Mouse (Mus musculus) testis, postnatal 14 days (tissue): ENCODE data around the gene Chrnb2.

ENCODE experiments used
- DNase-seq: peaks from one replicate; pipeline ENCODE4 v3.0.0; 2021; ENCODE audit warnings: low spot score

Gene Chrnb2

DNA sequence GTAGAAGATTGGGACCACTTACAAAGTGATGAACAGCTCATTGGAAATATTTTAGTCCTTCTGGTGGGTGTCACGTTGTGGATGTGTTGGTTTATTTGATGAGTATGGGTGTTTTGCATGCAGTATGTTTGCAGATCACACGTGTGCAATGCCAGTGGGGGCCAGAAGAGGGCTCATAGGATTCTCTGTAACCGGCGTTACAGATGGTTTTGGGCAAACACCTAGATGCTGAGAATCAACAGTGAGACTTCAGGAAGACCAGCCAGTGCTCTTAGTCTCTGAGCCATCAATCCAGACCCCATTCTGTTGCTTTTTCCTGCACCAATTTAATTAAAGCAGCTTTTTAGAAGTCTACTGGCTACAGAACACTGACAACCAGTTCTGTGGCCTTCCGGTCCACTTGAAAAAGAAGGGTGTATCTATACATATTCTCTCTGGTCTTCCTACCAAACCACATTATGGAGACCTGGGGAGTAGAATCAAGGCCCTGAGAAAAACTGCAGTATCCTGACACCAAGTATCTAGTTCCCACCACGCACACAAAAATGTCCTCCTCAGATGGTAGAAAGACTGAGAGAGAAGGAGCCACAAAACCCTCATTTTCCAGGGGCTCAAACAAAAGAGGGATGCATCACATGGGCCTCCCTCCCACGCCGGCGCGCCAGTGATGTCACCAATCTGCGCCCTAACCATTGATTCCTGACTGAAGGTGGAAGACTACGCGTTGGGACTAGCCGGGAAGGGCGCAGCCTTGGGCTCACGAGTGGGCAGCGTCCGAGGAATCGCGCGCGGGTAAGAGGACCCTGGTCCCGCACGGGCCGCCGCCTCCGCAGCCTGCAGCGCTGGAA is 49.8 kb downstream of the Chrnb2 start, which contains the start of gene Adar:
TSS of gene Adar (plus strand) at position 664 of the 848 bp plus-strand sequence.
- peak; percentile 88 for DNase-seq

GRCm38 (mm10) chr3:89704064-89704463 is 60.4 kb downstream of the Chrnb2 start:
- no peak for DNase-seq

- no peak for DNase-seq
These were observed 60.8 kb downstream of the Chrnb2 start for GRCm38 (mm10) chr3:89703596-89703995.

DNA sequence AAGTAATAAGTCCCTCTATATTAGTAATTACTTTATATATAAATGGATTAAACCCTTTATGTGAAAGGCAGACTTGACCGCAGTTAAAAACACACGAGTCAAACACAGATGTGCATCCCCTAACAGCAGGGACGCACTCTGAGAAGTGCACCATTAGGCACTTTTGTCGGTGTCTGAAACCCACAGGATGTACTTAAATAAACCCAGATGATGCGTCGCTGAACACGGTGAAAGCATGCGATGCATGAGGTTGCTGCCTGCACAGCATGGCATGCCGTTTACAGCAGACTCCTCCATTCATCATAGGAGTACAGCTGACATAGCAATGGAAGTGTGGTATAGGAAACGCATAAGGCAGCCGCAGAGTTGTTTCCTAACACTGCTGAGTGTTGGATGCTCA is 64.0 kb downstream of the Chrnb2 start:
- no peak for DNase-seq

- DNase-seq: no peak
These were observed 65.5 kb downstream of the Chrnb2 start for GRCm38 (mm10) chr3:89698958-89699357.
